Mouse (Mus musculus) stomach, postnatal 0 days (tissue): ENCODE measurements around the gene Hist1h2be. TPM values are rescaled to one million over a fixed set of nuclear protein-coding genes. Genes with fewer than 3 reads are reported as not detected.
"Not testable (repeated sequence)": the region's sequence is repeated elsewhere in the genome, so short reads cannot be mapped to it uniquely, and the experiment has no call there.

Experiments
- ATAC-seq: fragments of 200-750 bp; cut with Nextera tagmentation; 2 replicates; pipeline ENCODE4 v1.8.0; 2017; ENCODE audit not compliant: low FRiP score, low TSS enrichment
- DNase-seq: peaks from one replicate; pipeline ENCODE4 v3.0.0-alpha.2; 2016; ENCODE audit warnings: low spot score
- H3K27ac ChIP-seq: fragments of 300-500 bp; sonication (generic); replicated peaks from 2 replicates; pipeline ENCODE4 v1.5.1; 2014; ENCODE audit warnings: mild to moderate bottlenecking, control low read depth
- H3K27me3 ChIP-seq: fragments of 300-500 bp; sonication (generic); 2 replicates; pipeline ENCODE4 v1.6.1; 2014; ENCODE audit warnings: low read length; ENCODE audit not compliant: control insufficient read depth, insufficient read depth
- H3K36me3 ChIP-seq: fragments of 300-500 bp; sonication (generic); 2 replicates; pipeline ENCODE4 v1.6.1; 2014; ENCODE audit warnings: low read length, mixed read lengths; ENCODE audit not compliant: control insufficient read depth, insufficient read depth
- H3K4me1 ChIP-seq: fragments of 300-500 bp; sonication (generic); replicated peaks from 2 replicates; pipeline ENCODE4 v1.6.1; 2014; ENCODE audit warnings: antibody characterized with exemption; ENCODE audit not compliant: control insufficient read depth, insufficient read depth
- H3K4me2 ChIP-seq: fragments of 300-500 bp; sonication (generic); replicated peaks from 2 replicates; pipeline ENCODE4 v1.6.1; 2014; ENCODE audit warnings: low read depth, mild to moderate bottlenecking, control low read depth, moderate library complexity
- H3K4me3 ChIP-seq: fragments of 300-500 bp; sonication (generic); 2 replicates; pipeline ENCODE4 v1.5.1; 2014; ENCODE audit warnings: low read depth, low read length, control low read depth
- H3K9ac ChIP-seq: fragments of 300-500 bp; sonication (generic); 2 replicates; pipeline ENCODE4 v1.6.1; 2014; ENCODE audit warnings: mild to moderate bottlenecking, low read length, control low read depth, mixed read lengths
- H3K9me3 ChIP-seq: fragments of 300-500 bp; sonication (generic); 2 replicates; pipeline ENCODE4 v1.6.1; 2016; ENCODE audit warnings: low read length; ENCODE audit not compliant: control insufficient read depth
- CTCF ChIP-seq: IDR thresholded peaks from 2 replicates; pipeline ENCODE4 v1.5.1; 2016; ENCODE audit warnings: antibody characterized with exemption, low read depth, mild to moderate bottlenecking, moderate library complexity
- EP300 ChIP-seq: optimal IDR thresholded peaks from 2 replicates; pipeline ENCODE3; 2016; ENCODE audit warnings: antibody characterized with exemption
- WGBS: fragments of 180-500 bp; shearing (Covaris S2); extraction: QIAGEN DNeasy Blood & Tissue Kit; methylation state at CpG from one replicate; pipeline ENCODE4 v1.1.7; 2014; 5-methylcytosine and 5-hydroxymethylcytosine counted together
- polyA plus RNA-seq: library from polyadenylated mRNA; unstranded; fragments of >200 nt; fragmentation: Nextera tagmentation; extraction: Ambion mirVana; gene quantifications from 2 replicates; pipeline ENCODE4 v1.2.1, GENCODE M21; 2015

The Hist1h2be gene
- polyA plus RNA-seq, 1 experiment from 2014 or later: 0.73 TPM

GRCm38 (mm10) chr13:23571022-23571503 lies 49.9 kb downstream of the Hist1h2be start, which contains the start of the genes Hist1h2ae and Hist1h2bg:
Gene Hist1h2ae (minus strand): TSS chr13:23571220.
Gene Hist1h2bg (plus strand): TSS chr13:23571396.
- H3K4me3 ChIP-seq: peak within 1 kb of the TSS; percentile 42
- H3K4me1 ChIP-seq: no peaks in the 10 kb centered on the region
- H3K27me3 ChIP-seq: no peaks in the 10 kb centered on the region
- 0 out of 2 replicates have a peak, but pooled peaks have one; percentile 0 for TF ChIP-seq CTCF
- TF ChIP-seq EP300: no peak
- WGBS: 0% methylated on average over 18 of the region's 18 CpGs
- ATAC-seq: peak; percentile 88
- H3K4me2 ChIP-seq: peak within 1 kb of the TSS; percentile 59
- H3K36me3 ChIP-seq: no peaks in the 10 kb centered on the region
- peak within 1 kb of the TSS; percentile 93 for H3K27ac ChIP-seq
- peak within 1 kb of the TSS; percentile 61 for H3K9ac ChIP-seq
- peak; percentile 62 for DNase-seq
- no peaks in the 10 kb centered on the region for H3K9me3 ChIP-seq

- ATAC-seq: peak; percentile 10; the same call in 1 of the 2 replicates
- H3K9ac ChIP-seq: peak overlapping the region; percentile 52; the same call in 1 of the 2 replicates
Observed at GRCm38 (mm10) chr13:23570261-23571021, 50.5 kb downstream of the Hist1h2be start.

GRCm38 (mm10) chr13:23564482-23564881 lies 56.4 kb downstream of the Hist1h2be start:
- Histone ChIP-seq H3K27me3 (no peaks in the 10 kb centered on the region), H3K27ac (no peak overlapping the region), H3K4me2 (no peak overlapping the region), H3K4me3 (no peak overlapping the region), H3K36me3 (no peaks in the 10 kb centered on the region), H3K9ac (no peak overlapping the region), H3K4me1 (no peaks in the 10 kb centered on the region), H3K9me3 (no peaks in the 10 kb centered on the region)
- 80% methylated on average over 2 of the region's 2 CpGs for WGBS
- no peak for TF ChIP-seq CTCF
- no peak for TF ChIP-seq EP300
- ATAC-seq (no peak), DNase-seq (no peak)

More at GRCm38 (mm10) chr13:23570261-23571021, 50.5 kb downstream of the Hist1h2be start:
- H3K4me2 ChIP-seq: peak overlapping the region; percentile 59
- DNase-seq, H3K9me3 ChIP-seq, H3K36me3 ChIP-seq, H3K27me3 ChIP-seq, H3K4me1 ChIP-seq: not testable (repeated sequence)
- WGBS: 4% methylated on average over 13 of the region's 41 CpGs
- 0 out of 2 replicates have a peak, but pooled peaks have one; percentile 10 for TF ChIP-seq CTCF
- H3K4me3 ChIP-seq: peak overlapping the region; percentile 42
- H3K27ac ChIP-seq: peak overlapping the region; percentile 93

GRCm38 (mm10) chr13:23562699-23563462 lies 58.0 kb downstream of the Hist1h2be start:
- 2% methylated on average over 18 of the region's 18 CpGs for WGBS
- peak overlapping the region; percentile 68 for H3K4me2 ChIP-seq
- H3K9ac ChIP-seq: peak overlapping the region; percentile 59
- H3K27me3 ChIP-seq: no peaks in the 10 kb centered on the region
- peak; percentile 52 for DNase-seq
- H3K27ac ChIP-seq: peak overlapping the region; percentile 97
- no peaks in the 10 kb centered on the region for H3K36me3 ChIP-seq
- no peaks in the 10 kb centered on the region for H3K9me3 ChIP-seq
- H3K4me3 ChIP-seq: peak overlapping the region; percentile 42
- TF ChIP-seq CTCF: peak; percentile 78
- no peak for TF ChIP-seq EP300
- peak; percentile 61 for ATAC-seq
- no peaks in the 10 kb centered on the region for H3K4me1 ChIP-seq

- peak; percentile 95 for DNase-seq
- peak within 1 kb of the TSS; percentile 42 for H3K4me3 ChIP-seq
- ATAC-seq: peak; percentile 93
- H3K36me3 ChIP-seq, H3K27me3 ChIP-seq, H3K9me3 ChIP-seq, H3K4me1 ChIP-seq: not testable (repeated sequence)
- H3K27ac ChIP-seq: peak within 1 kb of the TSS; percentile 97
- H3K4me2 ChIP-seq: peak within 1 kb of the TSS; percentile 68
- under 1% methylated on average over 32 of the region's 67 CpGs for WGBS
- peak within 1 kb of the TSS; percentile 59 for H3K9ac ChIP-seq
- peak; percentile 49 for TF ChIP-seq EP300
Observed at GRCm38 (mm10) chr13:23561883-23562659, 58.9 kb downstream of the Hist1h2be start, which contains the start of gene Hist1h3e. Gene Hist1h3e (minus strand): TSS chr13:23562369.

GRCm38 (mm10) chr13:23561531-23561882 lies 59.4 kb downstream of the Hist1h2be start:
- not testable (repeated sequence) for H3K9me3 ChIP-seq, H3K27me3 ChIP-seq, H3K4me1 ChIP-seq, ATAC-seq, H3K36me3 ChIP-seq, DNase-seq, H3K9ac ChIP-seq
- 0% methylated on average over 2 of the region's 5 CpGs for WGBS
- Histone ChIP-seq H3K27ac (0 out of 2 replicates have a peak overlapping the region, but pooled peaks have one; percentile 97), H3K4me3 (peak overlapping the region; percentile 42), H3K4me2 (peak overlapping the region; percentile 51)

- not testable (repeated sequence) for H3K36me3 ChIP-seq, H3K27me3 ChIP-seq, H3K9me3 ChIP-seq, H3K4me3 ChIP-seq, H3K4me1 ChIP-seq, DNase-seq, H3K27ac ChIP-seq, H3K4me2 ChIP-seq, H3K9ac ChIP-seq, ATAC-seq
- 18% methylated on average over 2 of the region's 2 CpGs for WGBS
Observed at GRCm38 (mm10) chr13:23560699-23561098, 60.2 kb downstream of the Hist1h2be start.
